Mouse (Mus musculus) megakaryocyte, embryonic 14.5 days (primary cell): Measurements from ENCODE around the gene Slc25a44. TPM values are rescaled to one million over a fixed set of nuclear protein-coding genes. Genes with fewer than 3 reads are reported as not detected.

Experiments
- H3K27me3 ChIP-seq: replicated peaks from 2 replicates; pipeline ENCODE3; 2012; ENCODE audit warnings: inconsistent platforms
- H3K36me3 ChIP-seq: replicated peaks from 2 replicates; pipeline ENCODE3; 2012; ENCODE audit warnings: low read length, inconsistent platforms, mixed read lengths
- H3K4me1 ChIP-seq: 2 replicates; pipeline ENCODE4 v1.6.1; 2012; ENCODE audit warnings: inconsistent platforms
- H3K4me3 ChIP-seq: replicated peaks from 2 replicates; pipeline ENCODE3; 2012; ENCODE audit warnings: moderate library complexity, mild to moderate bottlenecking, inconsistent platforms
- H3K9me3 ChIP-seq: 2 replicates; pipeline ENCODE4 v1.6.1; 2012; ENCODE audit warnings: inconsistent platforms
- FLI1 ChIP-seq: IDR thresholded peaks from 2 replicates; pipeline ENCODE4 v1.6.1; 2012; ENCODE audit warnings: low read length, inconsistent platforms, mixed read lengths
- GATA1 ChIP-seq: IDR thresholded peaks from 3 replicates; pipeline ENCODE4 v1.6.1; 2012; ENCODE audit warnings: mixed read lengths, low read length, inconsistent platforms, borderline replicate concordance
- polyA plus RNA-seq: library from polyadenylated mRNA; stranded (reverse); fragments of >175 nt; gene quantifications from 2 replicates; pipeline ENCODE4 v1.2.3, GENCODE M21; 2012; ENCODE audit warnings: low replicate concordance; ENCODE audit not compliant: insufficient read depth

Gene Slc25a44
- polyA plus RNA-seq, 1 experiment: 6.7 TPM

GRCm38 (mm10) chr3:88452246-88452645 lies 27.3 kb upstream of the Slc25a44 start:
- H3K4me1 ChIP-seq: peaks cover 71% of the 10 kb centered on the region
- TF ChIP-seq GATA1 (no peak), FLI1 (no peak)
- no peak overlapping the region for H3K4me3 ChIP-seq
- no peaks in the 10 kb centered on the region for H3K9me3 ChIP-seq
- H3K36me3 ChIP-seq: no peaks in the 10 kb centered on the region
- peaks cover 88% of the 10 kb centered on the region for H3K27me3 ChIP-seq

- Histone ChIP-seq H3K36me3 (no peaks in the 10 kb centered on the region), H3K9me3 (no peaks in the 10 kb centered on the region), H3K27me3 (peaks cover 72% of the 10 kb centered on the region), H3K4me3 (no peak overlapping the region), H3K4me1 (peaks cover 73% of the 10 kb centered on the region)
- TF ChIP-seq FLI1 (no peak), GATA1 (no peak)
Observed at GRCm38 (mm10) chr3:88450379-88451131, 25.6 kb upstream of the Slc25a44 start.

GRCm38 (mm10) chr3:88449395-88450023 lies 24.6 kb upstream of the Slc25a44 start:
- Histone ChIP-seq H3K4me1 (peaks cover 66% of the 10 kb centered on the region), H3K9me3 (no peaks in the 10 kb centered on the region), H3K36me3 (no peaks in the 10 kb centered on the region), H3K4me3 (no peak overlapping the region), H3K27me3 (peaks cover 62% of the 10 kb centered on the region)
- TF ChIP-seq FLI1 (no peak), GATA1 (no peak)

- H3K36me3 ChIP-seq: no peaks in the 10 kb centered on the region
- no peak overlapping the region for H3K4me3 ChIP-seq
- TF ChIP-seq GATA1 (no peak), FLI1 (no peak)
- H3K27me3 ChIP-seq: peaks cover 51% of the 10 kb centered on the region
- peaks cover 61% of the 10 kb centered on the region for H3K4me1 ChIP-seq
- H3K9me3 ChIP-seq: no peaks in the 10 kb centered on the region
Observed at GRCm38 (mm10) chr3:88448443-88448842, 23.5 kb upstream of the Slc25a44 start.

- H3K27me3 ChIP-seq: peaks cover 44% of the 10 kb centered on the region
- H3K4me3 ChIP-seq: no peak overlapping the region
- no peak for TF ChIP-seq FLI1
- no peak for TF ChIP-seq GATA1
- no peaks in the 10 kb centered on the region for H3K36me3 ChIP-seq
- peaks cover 58% of the 10 kb centered on the region for H3K4me1 ChIP-seq
- no peaks in the 10 kb centered on the region for H3K9me3 ChIP-seq
Observed at GRCm38 (mm10) chr3:88447676-88448183, 22.8 kb upstream of the Slc25a44 start.

DNA sequence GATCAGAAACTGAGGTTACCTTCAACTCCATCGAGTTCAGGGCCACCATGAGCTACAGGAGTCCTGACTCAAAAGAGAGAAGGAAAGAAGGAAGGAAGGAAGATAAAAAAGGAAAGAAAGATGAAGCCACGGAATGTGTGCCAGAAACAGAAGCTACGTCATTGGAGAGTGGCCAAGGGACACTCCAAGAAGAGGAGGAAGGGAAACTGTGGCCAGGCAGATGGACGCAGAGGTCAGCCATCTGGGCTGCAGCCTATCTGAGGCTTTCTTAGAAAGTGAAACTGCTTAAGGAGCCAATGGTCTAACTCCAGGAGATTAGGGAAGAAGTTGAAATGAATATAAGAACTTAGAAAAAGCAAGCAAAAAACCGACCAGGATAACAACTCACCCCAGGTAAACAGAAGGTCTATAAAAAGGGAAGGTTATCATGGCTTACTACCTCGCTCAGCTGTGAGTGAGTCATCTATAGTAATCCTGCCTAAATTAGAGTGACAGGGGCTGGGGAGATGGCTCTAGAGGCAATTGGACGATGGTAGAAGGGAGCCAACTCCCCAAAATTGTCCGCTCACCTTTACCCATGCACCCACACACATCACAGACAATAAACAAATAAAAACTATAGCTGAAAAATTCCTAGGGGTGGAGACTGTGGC lies 21.7 kb upstream of the Slc25a44 start:
- H3K27me3 ChIP-seq: peaks cover 35% of the 10 kb centered on the region

DNA sequence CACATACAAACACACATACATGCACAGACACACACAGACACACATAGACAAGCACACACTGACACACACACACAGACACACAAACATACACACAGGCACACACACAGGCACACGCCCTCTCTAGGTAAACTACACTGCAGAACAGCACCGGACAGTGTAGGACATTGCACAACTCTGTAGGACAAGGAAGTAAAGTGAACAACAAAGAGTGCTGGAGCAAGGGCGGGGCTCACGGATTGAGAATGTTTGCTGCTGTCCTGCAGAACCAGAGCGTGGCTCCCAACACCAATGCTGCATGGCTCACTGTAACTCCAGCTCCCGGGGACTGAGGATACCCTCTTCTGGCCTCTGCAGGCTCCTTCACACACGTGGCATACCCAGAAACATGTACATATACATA lies 17.9 kb upstream of the Slc25a44 start:
- TF ChIP-seq GATA1 (no peak), FLI1 (no peak)
- H3K36me3 ChIP-seq: peaks cover 2% of the 10 kb centered on the region
- H3K27me3 ChIP-seq: peaks cover 28% of the 10 kb centered on the region
- peaks cover 64% of the 10 kb centered on the region for H3K4me1 ChIP-seq
- no peaks in the 10 kb centered on the region for H3K9me3 ChIP-seq
- peak overlapping the region; percentile 64 for H3K4me3 ChIP-seq

More for the DNA sequence above, 21.7 kb upstream of the Slc25a44 start:
- Histone ChIP-seq H3K4me1 (peaks cover 50% of the 10 kb centered on the region), H3K36me3 (no peaks in the 10 kb centered on the region), H3K4me3 (peak overlapping the region; percentile 76), H3K9me3 (no peaks in the 10 kb centered on the region)
- TF ChIP-seq GATA1 (no peak), FLI1 (no peak)

- H3K9me3 ChIP-seq: no peaks in the 10 kb centered on the region
- H3K27me3 ChIP-seq: peaks cover 32% of the 10 kb centered on the region
- peaks cover 60% of the 10 kb centered on the region for H3K4me1 ChIP-seq
- TF ChIP-seq FLI1: no peak
- TF ChIP-seq GATA1: no peak
- peak overlapping the region; percentile 64 for H3K4me3 ChIP-seq
- H3K36me3 ChIP-seq: peaks cover 2% of the 10 kb centered on the region
Observed at GRCm38 (mm10) chr3:88442488-88442887, 17.5 kb upstream of the Slc25a44 start.

GRCm38 (mm10) chr3:88440500-88441381 lies 15.8 kb upstream of the Slc25a44 start:
- peaks cover 47% of the 10 kb centered on the region for H3K27me3 ChIP-seq
- peaks cover 2% of the 10 kb centered on the region for H3K36me3 ChIP-seq
- H3K9me3 ChIP-seq: no peaks in the 10 kb centered on the region
- peak overlapping the region; percentile 87 for H3K4me3 ChIP-seq
- no peak for TF ChIP-seq FLI1
- TF ChIP-seq GATA1: no peak
- H3K4me1 ChIP-seq: peaks cover 55% of the 10 kb centered on the region
